Mouse (Mus musculus) E14TG2a.4 (cell line): ENCODE measurements at regions not wholly inside any gene's neighbourhood (a gene's known extent, or its start where the extent isn't known, plus 50 kb on each side); places are given as distances from the start of the nearest gene placed in this dataset.

Experiments used
- CTCF ChIP-seq: conservative IDR thresholded peaks from 2 replicates; pipeline ENCODE4 v1.5.1; 2014; ENCODE audit warnings: low read length
- POU5F1 ChIP-seq: IDR thresholded peaks from 2 replicates; pipeline ENCODE4 v1.6.1; 2014; ENCODE audit warnings: low read length, borderline replicate concordance

- TF ChIP-seq CTCF (no peak), POU5F1 (no peak)
These were observed 332.6 kb upstream of the Acvr2a start for GRCm38 (mm10) chr2:48481209-48481742.
